Mouse (Mus musculus) left cerebral cortex, adult 2 months (tissue): Measurements from ENCODE around the gene Npy4r. TPM values are rescaled to one million over a fixed set of nuclear protein-coding genes. Genes with fewer than 3 reads are reported as not detected.

Experiments used
- DNase-seq, 2 experiments: peaks; one replicate each; pipeline ENCODE4 v3.0.0; 2021 to 2022; ENCODE audit warnings: low spot score in 2 of 2, mixed read lengths in 1 of 2; ENCODE audit errors: extremely low spot score in 1 of 2
- H3K27ac ChIP-seq: fragments of 200-600 bp; 2 replicates; pipeline ENCODE4 v1.8.1; 2022
- H3K4me3 ChIP-seq: fragments of 200-600 bp; 2 replicates; pipeline ENCODE4 v1.8.1; 2022
- CTCF ChIP-seq: fragments of 200-600 bp; IDR thresholded peaks from 2 replicates; pipeline ENCODE4 v1.8.1; 2022; ENCODE audit warnings: antibody characterized with exemption, mild to moderate bottlenecking, moderate library complexity
- intact Hi-C: fragments of 180-260 bp; cut with DNase I; formaldehyde crosslinking; loops from one replicate; pipeline ENCODE4 v1.15.1; 2025
- total RNA-seq, 2 experiments: library from RNA; stranded (reverse); gene quantifications; 2 replicates each; pipeline ENCODE4 v1.2.3; 2021

The Npy4r gene
- total RNA-seq, 2 experiments from 2014 or later = not detected

DNA sequence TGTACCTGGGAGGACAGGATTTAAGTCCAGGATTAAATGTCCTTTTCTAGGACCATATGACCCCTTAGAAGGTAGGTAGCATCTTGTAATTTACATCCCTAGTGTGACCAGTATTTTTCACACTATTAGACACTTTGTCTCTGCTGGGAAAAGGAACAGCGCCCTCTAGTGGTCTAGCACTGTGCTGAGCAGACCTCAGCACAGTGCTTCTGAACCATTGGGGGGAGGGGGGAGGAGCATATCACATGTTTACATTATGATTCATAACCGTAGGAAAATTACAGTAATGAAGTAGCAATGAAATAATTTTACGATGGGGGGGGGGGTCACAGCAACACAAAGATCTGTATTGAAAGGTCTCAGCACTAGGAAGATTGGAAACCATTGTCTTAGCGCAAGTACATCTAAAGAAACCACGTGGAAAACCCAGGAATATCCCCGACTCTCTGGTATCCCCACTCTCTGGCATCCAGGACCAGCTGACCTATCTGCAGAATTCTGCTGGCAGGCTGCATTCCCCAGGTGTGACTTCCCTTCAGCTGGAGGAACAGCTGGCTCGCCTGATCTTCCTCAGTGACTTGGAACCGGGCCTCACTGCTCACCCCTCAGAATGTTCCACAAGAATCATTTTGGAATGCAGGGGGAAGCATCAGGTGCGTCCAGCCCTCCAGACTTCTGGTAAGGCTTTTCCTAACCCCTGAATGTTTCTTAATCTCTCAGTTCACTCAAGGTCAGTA lies 2.5 kb upstream of the Npy4r start:
- Histone ChIP-seq H3K4me3 (no peak overlapping the region), H3K27ac (no peak overlapping the region)
- TF ChIP-seq CTCF = peak; percentile 76
- intact Hi-C loops = no loop called here
- DNase-seq = peak; percentile 22 to 34

DNA sequence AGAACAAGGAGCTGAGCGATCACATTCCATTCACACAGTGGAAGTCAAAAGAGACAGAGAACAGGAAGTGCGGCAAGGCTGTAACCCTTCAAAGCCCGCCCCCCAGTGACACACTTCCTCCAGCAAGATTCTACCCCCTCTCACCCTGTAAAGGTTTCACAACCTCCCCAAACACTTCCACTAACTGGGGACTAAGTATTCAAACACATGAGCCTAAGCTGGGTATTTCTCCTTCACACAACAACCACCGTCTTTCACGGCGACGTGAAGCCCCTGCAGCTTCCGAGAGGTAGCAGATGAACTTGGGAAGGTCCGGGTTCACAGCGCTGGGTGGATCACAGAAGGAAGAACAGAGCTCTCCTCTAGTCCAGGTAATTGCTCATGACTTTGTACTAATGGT lies 9.4 kb downstream of the Npy4r start:
- Histone ChIP-seq H3K4me3 (no peak overlapping the region), H3K27ac (no peak overlapping the region)
- TF ChIP-seq CTCF = no peak
- DNase-seq = no peak
- intact Hi-C loops = no loop called here

DNA sequence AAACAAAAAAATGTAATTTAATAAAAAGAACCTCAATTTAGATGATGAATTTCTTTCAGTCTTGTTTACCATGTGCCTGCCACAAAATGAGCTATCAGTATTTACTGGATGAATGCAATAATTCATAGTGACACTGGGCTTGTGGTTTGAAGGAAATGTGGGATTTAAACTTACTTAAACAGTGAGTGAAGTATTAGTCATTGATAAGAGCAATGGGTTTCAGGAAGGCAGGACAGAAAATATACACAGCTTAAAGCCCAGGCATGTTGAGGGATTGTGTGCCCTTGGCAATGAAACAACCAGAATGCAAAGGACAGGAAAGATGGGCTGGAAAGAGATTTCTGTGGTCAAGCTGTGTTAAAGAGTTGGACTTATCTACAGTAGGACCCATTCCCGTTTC lies 10.0 kb downstream of the Npy4r start:
- no peak for TF ChIP-seq CTCF
- H3K27ac ChIP-seq = no peak overlapping the region
- intact Hi-C loops = no loop called here
- H3K4me3 ChIP-seq = no peak overlapping the region
- DNase-seq = no peak

DNA sequence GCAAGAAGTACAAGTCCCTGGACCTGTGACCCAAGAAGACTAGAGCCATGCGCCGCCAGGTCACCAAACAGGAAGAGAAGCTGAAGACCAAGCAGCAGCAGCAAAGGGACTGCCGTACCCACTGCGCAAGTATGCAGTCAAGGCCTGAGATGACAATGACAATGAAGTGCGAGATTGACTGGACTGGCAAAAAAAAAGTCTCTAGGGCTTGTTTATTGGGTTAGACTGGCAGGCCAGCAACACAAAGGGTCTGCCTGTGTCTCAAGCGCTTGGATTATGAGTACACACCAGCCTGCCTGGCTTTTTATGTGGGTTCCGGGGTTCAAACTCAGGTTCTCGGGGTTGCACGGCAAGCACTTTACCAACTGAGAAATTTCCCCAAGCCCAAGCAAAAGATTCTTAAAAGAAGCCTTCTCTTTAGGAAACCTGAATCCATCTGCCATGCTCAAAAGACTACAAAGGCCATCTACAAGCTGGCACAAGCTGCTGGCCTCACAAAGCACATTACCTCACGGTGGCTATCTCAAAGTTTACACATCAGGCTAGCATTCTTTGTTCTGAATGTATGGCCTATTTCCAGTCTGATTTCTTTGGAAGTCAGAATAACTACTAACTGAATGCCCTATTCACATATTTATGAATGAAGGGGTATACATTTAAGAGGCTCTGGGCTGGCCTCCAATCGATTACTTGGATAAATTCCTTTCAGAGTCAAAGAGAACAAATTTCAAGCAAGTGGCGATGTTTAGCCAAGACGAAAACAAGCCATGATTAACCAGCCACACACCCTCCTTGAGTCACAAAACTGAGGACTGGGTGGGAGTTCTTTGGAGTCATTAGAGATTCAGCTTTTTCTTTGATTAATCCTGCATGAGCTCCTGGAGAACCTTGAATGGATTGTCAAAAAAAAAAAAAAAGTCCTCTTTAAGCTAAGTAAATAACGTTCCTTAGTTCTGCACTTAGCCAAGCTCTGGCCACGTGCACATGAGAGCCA lies 12.3 kb downstream of the Npy4r start:
- H3K27ac ChIP-seq = no peak overlapping the region

DNA sequence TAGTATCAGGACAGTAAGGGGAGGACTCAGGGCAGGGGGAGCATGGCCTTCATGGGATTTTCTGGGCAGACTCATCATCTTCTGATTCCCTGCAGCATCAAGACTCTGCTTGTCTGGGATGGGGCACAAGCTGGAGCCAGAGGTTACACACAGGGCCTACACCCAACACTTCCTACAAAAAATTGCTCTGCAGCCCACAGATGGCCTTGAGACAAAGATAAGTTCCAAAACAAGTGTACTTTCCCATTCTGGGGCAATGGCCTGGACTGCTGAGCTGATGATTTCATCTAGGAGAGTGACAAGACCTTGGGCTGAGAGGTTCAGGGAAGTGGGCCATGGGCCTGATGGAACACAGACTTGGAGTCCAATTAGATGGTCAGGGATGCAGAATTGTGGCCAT lies 16.9 kb downstream of the Npy4r start:
- intact Hi-C loops = no loop called here
- TF ChIP-seq CTCF = no peak
- Histone ChIP-seq H3K27ac (no peak overlapping the region), H3K4me3 (no peak overlapping the region)
- no peak for DNase-seq

More for the DNA sequence above, 12.3 kb downstream of the Npy4r start:
- DNase-seq = no peak
- no peak overlapping the region for H3K4me3 ChIP-seq
- intact Hi-C loops = no loop called here
- no peak for TF ChIP-seq CTCF

DNA sequence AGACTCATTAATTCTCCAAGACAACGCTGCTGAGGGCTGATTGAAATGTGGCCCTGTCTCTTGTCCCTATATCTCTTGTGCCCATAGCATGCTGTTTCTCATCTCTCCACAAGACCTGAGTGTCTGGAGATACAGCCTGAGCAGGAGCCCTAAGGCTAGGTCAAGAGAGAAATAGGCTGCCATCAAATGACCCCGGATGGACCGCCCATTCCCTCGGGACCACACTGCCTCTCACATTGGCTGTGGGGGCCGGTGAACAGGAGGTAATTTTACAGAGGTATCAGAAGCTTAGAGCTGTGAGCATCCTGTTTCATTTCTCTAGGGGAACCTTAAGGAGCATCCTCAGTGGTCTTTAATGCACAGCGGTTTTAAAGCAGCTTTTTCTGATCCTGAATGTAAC lies 21.1 kb downstream of the Npy4r start:
- no peak for DNase-seq
- intact Hi-C loops = no loop called here
- TF ChIP-seq CTCF = no peak

DNA sequence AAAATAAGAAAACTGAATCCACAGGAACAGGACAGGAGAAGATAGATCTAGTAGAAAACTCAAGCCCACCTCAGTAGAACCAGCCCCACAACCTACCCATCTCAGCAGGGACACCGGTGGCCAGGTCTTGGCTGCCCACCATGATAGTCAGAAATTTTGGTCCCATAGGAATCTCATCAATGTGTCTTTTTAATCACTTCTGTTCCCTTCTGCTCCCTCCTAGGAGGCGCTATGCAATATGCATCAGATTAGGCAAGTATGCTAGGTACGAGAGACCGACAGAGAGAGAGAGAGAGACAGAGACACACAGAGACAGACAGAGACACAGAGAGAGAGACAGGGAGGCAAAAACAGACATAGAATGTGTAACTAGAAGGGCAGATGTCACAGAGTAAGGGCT lies 30.6 kb downstream of the Npy4r start:
- no peak for DNase-seq
- no peak overlapping the region for H3K27ac ChIP-seq
- intact Hi-C loops = no loop called here
- no peak for TF ChIP-seq CTCF
- H3K4me3 ChIP-seq = no peak overlapping the region

More for the DNA sequence above, 21.1 kb downstream of the Npy4r start:
- no peak overlapping the region for H3K4me3 ChIP-seq
- H3K27ac ChIP-seq = no peak overlapping the region

DNA sequence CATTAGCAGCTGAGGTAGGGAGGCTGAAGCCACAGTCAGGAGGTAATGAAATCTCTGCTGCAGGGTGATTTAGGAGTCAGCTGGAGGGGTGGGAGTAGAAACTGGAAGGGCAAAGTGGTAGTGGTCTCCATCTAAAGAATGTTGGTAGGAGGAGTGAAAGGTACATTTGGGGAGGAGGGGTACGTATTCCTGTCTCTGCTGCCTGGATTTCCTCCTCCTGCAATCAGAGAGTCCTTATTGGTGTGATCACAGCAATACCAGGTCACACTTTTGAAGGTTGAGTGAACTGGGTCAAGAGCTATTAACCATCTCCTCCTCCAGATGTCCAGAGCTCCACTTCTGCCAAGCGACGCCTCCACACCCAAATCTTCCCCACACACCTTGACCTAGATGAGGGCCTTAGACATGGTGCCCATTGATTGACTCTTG lies 31.4 kb downstream of the Npy4r start:
- no peak for DNase-seq
- intact Hi-C loops = no loop called here
- Histone ChIP-seq H3K4me3 (no peak overlapping the region), H3K27ac (no peak overlapping the region)
- TF ChIP-seq CTCF = no peak

DNA sequence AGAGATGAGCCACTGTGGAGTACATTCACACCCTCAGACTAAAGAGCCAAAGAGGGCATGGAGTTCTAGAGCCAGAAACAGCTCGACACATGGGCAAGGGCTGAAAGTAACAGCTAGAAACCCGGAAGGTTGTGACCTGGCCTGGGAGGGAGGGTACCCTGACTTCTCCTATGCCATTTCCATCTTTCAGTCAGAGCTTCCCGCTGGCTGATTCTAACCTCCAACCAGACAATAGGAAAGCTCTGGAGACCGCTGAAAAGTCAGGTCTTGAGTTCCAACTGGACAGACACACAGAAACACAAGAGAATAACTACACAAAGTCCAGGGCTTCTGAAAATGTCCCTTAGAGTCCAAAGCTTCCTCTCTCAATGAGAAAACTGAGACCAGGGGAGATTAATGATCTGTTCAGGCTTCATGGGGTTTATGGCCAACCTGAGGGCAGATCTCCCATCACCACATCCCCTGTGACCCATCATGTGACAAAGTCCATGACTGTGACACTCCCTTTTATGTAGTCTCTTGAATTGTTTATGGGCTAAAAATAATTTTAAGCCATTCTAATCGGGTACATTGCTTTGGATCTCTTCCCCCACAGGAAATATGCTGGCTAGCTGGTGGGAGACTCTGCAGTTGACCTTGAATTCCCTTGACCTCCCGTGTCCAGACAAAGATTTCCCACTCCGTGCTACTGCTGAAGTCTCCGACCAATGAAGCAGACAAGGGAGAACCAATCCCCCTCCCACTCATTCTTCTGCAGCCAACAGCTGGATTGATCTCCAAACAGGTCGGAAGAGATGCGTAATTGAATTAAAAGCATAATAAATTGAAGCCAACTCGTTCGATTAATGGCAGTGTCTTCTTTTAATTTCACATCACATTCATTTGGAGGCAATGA lies 32.0 kb downstream of the Npy4r start:
- DNase-seq = no peak
- intact Hi-C loops = no loop called here
- H3K4me3 ChIP-seq = no peak overlapping the region
- no peak overlapping the region for H3K27ac ChIP-seq
- TF ChIP-seq CTCF = no peak

DNA sequence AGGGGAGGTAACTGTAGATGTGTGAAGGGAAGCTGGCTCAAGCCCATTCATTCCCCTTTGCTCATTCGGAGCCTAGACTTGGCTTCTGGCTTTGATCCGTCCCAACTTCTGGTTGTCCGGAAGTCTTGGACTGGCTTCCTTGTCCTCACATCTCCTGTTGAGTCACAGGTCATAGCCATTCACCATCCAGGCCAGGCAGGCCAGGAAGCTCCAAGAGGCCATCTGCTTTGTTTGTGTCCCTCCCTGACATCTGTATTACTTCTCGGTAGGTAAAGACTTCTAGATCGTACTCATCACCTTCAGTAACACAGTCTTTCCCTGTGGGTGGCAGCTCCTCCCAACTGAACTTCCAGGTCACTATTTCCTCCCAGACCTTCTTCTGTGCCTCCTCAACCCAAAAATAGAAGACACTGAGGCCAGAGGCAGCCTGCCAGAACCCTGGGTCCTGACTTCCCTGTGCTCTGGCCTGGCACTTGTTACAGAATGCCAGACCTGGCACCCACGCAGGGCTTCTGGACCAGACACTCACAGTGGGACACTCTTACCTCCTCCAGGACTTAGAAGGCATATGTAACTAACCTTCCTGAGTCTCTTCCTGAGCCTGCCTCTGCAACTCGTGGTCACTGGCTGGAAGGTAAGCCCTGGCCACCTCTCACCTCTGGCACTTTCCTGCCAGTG lies 33.1 kb downstream of the Npy4r start:
- intact Hi-C loops = no loop called here
- DNase-seq = no peak
- Histone ChIP-seq H3K4me3 (no peak overlapping the region), H3K27ac (no peak overlapping the region)
- no peak for TF ChIP-seq CTCF

DNA sequence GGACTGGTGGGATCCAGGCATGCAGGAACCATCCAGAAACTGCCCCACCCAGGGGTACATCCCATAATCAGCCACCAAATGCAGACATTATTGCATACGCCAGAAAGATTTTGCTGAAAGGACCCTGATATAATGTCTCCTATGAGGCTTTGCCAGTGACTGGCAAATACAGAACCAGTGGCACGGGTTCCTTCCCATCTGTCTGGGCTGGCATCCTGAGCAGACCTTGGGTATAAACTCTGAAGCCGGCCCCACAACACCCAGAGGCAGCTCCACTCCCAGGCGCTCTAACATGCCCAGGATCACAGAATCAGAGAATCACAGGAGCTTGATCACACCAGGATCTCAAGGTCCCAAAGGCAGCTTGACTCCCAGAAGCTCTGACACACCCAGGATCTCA lies 38.0 kb downstream of the Npy4r start:
- H3K4me3 ChIP-seq = no peak overlapping the region
- no peak overlapping the region for H3K27ac ChIP-seq
- no peak for DNase-seq
- intact Hi-C loops = no loop called here
- TF ChIP-seq CTCF = no peak
